Mouse (Mus musculus): ENCODE results near the gene Ifitm10.

- no peak for TF ChIP-seq CTCF (IDR thresholded peaks at IDR 0.05; ENCODE audit: extremely low read depth, insufficient read length, insufficient replicate concordance, low read depth, low read length)
- no peak for TF ChIP-seq POLR2A (IDR thresholded peaks at IDR 0.05; ENCODE audit: low read depth, low read length)
These were observed 14.4 kb downstream of the Ifitm10 start for GRCm38 (mm10) chr7:142359129-142359528.

Data from small intestine, adult 2 months (tissue).